Mouse (Mus musculus) brain, embryonic 14.5 days (tissue): ENCODE results near the gene Plcg2.

Experiments
- CTCF ChIP-seq: fragments of 200-500 bp; IDR thresholded peaks from 2 replicates; pipeline ENCODE4 v1.5.1; 2012; ENCODE audit warnings: inconsistent platforms, mild to moderate bottlenecking, moderate library complexity, borderline replicate concordance; ENCODE audit not compliant: insufficient read depth, insufficient read length; ENCODE audit errors: extremely low read depth
- POLR2A ChIP-seq: fragments of 200-500 bp; IDR thresholded peaks from 2 replicates; pipeline ENCODE4 v1.6.1; 2012; ENCODE audit warnings: mild to moderate bottlenecking, inconsistent platforms, borderline replicate concordance; ENCODE audit not compliant: poor library complexity, insufficient read depth, insufficient read length, severe bottlenecking; ENCODE audit errors: extremely low read depth

DNA sequence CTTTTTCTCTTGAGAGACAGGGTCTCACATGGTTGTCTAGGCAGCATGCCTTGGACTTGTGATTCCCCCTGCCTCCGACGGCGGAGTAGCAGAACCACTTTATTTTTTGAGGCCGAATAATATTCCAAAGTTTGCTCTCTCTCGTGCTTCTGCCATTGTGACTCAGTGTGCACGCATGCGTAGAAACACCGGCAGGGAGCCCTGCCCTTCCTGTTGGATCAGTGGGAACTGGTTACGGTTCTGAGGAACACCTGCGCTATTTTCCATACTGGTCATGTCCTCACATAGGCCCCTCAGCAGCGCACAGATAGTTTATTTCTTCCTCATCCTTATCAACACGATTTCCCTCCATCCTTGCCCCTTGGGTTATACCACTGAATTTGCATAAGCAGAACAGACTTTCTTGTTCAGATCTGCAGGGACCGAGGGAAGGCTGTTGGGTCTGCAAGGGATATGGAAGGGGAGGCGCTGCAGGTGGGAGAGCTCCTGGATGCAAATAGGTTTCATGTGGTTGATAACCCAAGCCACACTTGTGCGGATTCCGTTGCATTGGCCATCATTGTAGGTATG is 64.4 kb downstream of the Plcg2 start:
- TF ChIP-seq CTCF (no peak), POLR2A (no peak)
